Mouse (Mus musculus): ENCODE data around the gene Zfp775. TPM values are rescaled to one million over a fixed set of nuclear protein-coding genes. Genes with fewer than 3 reads are reported as not detected.

The Zfp775 gene
- polyA plus RNA-seq, 1 experiment from 2014 or later: 11.1 TPM

DNA sequence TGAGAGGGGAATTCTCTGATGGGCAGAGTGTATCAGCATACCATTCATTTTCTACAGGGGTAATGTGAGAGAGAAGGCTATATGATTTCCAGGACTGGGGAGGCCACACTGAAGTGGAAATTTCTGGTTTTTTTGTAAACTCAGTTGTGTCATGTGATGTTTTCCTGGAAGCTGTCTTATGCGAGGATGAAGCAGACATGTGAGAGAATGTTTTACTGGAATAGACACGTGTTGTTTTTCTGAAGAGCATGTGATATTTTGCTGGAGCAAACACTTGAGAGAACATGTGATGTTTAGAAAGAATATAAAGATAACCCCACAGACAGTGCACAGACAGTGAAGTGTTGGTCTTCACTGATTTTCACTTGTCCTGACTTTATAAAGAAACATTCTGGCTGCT lies 36.7 kb downstream of the Zfp775 start:
- DNase-seq (ENCODE audit: extremely low spot score, low spot score): no peak
- no peak overlapping the region for H3K27ac ChIP-seq
- WGBS: 80% methylated on average over 2 of the region's 2 CpGs

DNA sequence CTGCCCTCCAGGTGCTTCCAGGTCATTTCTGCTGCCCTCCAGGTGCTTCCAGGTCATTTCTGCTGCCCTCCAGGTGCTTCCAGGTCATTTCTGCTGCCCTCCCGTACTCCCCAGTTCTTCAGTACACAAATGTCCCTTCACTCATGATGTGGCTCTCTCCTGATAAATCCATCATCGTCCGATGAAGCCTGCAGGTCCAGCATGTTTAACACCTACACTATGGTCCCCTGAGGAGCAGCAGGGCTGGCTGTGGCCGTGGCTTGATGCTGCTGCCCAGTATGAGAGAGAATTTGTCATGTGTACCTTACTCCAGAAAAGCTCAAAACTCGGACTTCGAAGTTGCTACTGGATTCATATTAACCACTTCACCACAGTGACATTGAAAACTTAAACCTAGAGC lies 39.5 kb downstream of the Zfp775 start:
- DNase-seq (ENCODE audit: extremely low spot score, low spot score): no peak
- WGBS: 80% methylated on average over 6 of the region's 6 CpGs
- Histone ChIP-seq H3K4me3 (no peak overlapping the region), H3K4me1 (peaks cover 11% of the 10 kb centered on the region), H3K27ac (no peak overlapping the region), H3K36me3 (replicated peaks) (no peaks in the 10 kb centered on the region), H3K27me3 (ENCODE audit: poor library complexity, severe bottlenecking) (no peaks in the 10 kb centered on the region), H3K9me3 (no peaks in the 10 kb centered on the region)

More for the DNA sequence above, 36.7 kb downstream of the Zfp775 start:
- peaks cover 15% of the 10 kb centered on the region for H3K4me1 ChIP-seq
- no peaks in the 10 kb centered on the region for H3K36me3 ChIP-seq (replicated peaks)
- H3K4me3 ChIP-seq: no peak overlapping the region
- H3K27me3 ChIP-seq (ENCODE audit: poor library complexity, severe bottlenecking): no peaks in the 10 kb centered on the region
- H3K9me3 ChIP-seq: no peaks in the 10 kb centered on the region

DNA sequence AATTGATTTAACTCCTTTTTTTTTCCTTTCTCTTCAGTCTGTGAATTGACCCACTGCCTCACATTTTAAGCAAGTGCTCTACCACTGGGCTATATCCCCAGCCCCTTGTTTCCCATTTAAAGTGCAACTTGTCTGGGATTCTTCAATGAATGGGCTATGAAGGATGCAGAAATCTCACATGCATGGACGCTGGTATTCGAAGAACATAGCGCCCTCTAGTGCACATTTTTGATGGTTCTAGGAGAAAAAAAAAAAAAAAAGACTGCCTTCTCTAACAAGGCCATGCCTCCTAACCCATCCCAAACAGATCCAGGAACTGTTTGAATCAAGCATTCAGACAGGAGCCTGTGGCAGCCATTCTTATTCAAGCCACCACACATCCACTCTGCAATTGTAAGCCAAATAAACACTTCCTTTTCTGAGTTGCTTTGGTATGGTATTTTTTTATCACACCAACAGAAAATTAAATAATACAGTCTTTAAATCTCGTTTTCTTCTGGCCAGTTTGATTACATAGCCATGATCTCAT lies 41.0 kb downstream of the Zfp775 start:
- Histone ChIP-seq H3K9me3 (no peaks in the 10 kb centered on the region), H3K27me3 (ENCODE audit: poor library complexity, severe bottlenecking) (no peaks in the 10 kb centered on the region), H3K36me3 (replicated peaks) (no peaks in the 10 kb centered on the region), H3K4me3 (no peak overlapping the region), H3K27ac (no peak overlapping the region), H3K4me1 (no peaks in the 10 kb centered on the region)
- no peak for DNase-seq (ENCODE audit: extremely low spot score, low spot score)
- 23% methylated on average over 4 of the region's 4 CpGs for WGBS

DNA sequence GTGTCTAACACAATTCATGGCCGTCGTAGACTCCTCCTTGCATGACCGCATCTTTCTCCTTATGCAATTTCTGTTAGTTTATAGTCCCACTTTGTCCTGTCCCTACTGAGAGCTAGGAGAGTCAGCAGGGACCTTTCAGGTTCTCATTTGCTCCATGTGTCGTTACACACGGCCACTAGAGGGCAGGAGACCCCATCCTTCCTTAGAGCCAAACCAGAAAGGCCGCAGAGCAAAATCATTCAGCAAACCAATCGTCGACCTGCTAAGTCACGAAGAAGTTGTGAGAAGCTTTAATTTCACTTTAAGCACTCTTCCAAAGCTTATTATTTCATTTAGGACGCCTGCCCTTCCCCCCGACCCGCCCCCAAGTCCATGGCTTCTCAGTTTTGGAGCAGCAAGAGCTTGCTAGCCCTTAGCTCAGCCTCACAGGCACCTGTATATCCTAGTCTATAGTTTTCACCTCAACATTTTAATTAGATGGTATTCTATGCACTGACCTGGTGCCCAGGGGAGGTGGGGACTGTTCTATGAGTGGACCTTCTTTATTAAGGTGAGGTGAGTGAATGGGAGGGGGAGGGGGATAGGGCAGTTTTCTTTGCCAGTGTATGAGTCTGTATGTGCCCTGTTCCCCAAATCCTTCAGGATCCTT lies 43.9 kb downstream of the Zfp775 start:
- Histone ChIP-seq H3K9me3 (no peaks in the 10 kb centered on the region), H3K4me1 (no peaks in the 10 kb centered on the region), H3K36me3 (replicated peaks) (no peaks in the 10 kb centered on the region), H3K4me3 (no peak overlapping the region), H3K27ac (no peak overlapping the region), H3K27me3 (ENCODE audit: poor library complexity, severe bottlenecking) (no peaks in the 10 kb centered on the region)
- DNase-seq (ENCODE audit: extremely low spot score, low spot score): peak; percentile 61
- WGBS: 20% methylated on average over 12 of the region's 12 CpGs

DNA sequence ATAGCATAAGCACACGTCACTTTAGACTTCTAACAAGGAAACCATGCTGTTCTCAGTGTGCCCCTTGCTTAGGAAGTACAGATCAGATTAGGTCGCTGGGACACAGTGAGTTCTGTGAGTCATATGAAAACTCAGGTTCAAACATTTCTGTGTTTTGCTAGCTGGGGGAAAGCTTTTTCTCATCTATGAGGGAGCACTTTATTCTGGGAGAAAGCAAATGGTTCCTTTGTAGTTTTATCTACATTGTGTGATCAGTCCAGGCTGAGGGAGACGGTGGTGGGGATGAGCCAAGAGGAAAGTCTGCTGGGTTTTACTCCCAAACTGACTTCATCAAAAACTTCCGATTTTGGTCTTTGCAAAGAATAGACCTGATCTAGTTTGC lies 44.4 kb downstream of the Zfp775 start:
- no peaks in the 10 kb centered on the region for H3K4me1 ChIP-seq
- H3K9me3 ChIP-seq: no peaks in the 10 kb centered on the region
- no peak overlapping the region for H3K27ac ChIP-seq
- no peak overlapping the region for H3K4me3 ChIP-seq
- no peaks in the 10 kb centered on the region for H3K36me3 ChIP-seq (replicated peaks)
- no peak for DNase-seq (ENCODE audit: extremely low spot score, low spot score)
- no peaks in the 10 kb centered on the region for H3K27me3 ChIP-seq (ENCODE audit: poor library complexity, severe bottlenecking)
- 83% methylated on average over 4 of the region's 4 CpGs for WGBS

DNA sequence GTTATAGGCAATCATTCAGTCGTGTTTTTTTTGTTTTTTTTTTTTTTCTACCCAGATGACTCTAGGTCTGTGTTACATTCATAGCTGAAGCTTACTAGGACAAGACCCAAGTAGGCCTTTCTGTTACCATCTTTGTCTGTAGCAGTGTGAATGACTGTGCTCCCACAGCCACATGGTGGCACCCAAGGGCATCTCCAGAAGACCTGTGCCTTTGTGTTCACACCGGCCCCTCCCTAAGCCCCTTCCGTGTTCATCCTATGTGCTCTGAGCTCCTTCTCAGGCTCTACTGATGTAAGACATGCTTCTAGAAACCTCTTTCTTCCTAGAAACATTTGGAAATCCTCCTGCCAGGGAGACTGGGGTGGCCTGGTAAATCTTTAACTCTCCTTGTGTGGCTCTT lies 45.1 kb downstream of the Zfp775 start, which contains the start of gene Gimap8:
TSS of gene Gimap8 (plus strand) at position 240 of the 400 bp plus-strand sequence.
- DNase-seq (ENCODE audit: extremely low spot score, low spot score): no peak
- Histone ChIP-seq H3K4me1 (no peaks in the 10 kb centered on the region), H3K4me3 (no peak within 1 kb of the TSS), H3K27me3 (ENCODE audit: poor library complexity, severe bottlenecking) (no peaks in the 10 kb centered on the region), H3K9me3 (no peaks in the 10 kb centered on the region), H3K36me3 (replicated peaks) (no peaks in the 10 kb centered on the region), H3K27ac (no peak within 1 kb of the TSS)
- 55% methylated on average over 3 of the region's 3 CpGs for WGBS

DNA sequence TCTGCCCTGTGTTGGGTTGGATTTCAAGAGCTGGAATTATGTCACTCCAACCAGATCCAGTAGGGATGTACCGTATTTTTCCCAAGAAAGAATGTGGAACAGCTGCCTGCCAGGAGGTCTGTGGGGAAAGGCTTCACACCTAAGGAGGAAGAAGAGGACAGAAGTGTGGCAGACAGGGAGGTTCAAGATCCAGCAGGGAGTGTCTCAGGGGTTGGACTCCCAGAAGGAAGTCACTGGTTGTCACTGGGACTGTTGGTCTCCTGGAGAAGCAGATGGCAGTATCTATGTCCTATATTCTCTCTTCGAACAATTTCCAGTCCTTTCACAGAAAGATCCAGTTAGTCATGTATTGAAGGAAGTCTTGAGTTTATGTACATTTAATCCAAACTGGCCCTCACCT lies 45.7 kb downstream of the Zfp775 start:
- H3K27me3 ChIP-seq (ENCODE audit: poor library complexity, severe bottlenecking): no peaks in the 10 kb centered on the region
- 83% methylated on average over 2 of the region's 2 CpGs for WGBS
- H3K4me1 ChIP-seq: no peaks in the 10 kb centered on the region
- no peak overlapping the region for H3K27ac ChIP-seq
- no peak overlapping the region for H3K4me3 ChIP-seq
- DNase-seq (ENCODE audit: extremely low spot score, low spot score): no peak
- no peaks in the 10 kb centered on the region for H3K9me3 ChIP-seq
- H3K36me3 ChIP-seq (replicated peaks): no peaks in the 10 kb centered on the region

DNA sequence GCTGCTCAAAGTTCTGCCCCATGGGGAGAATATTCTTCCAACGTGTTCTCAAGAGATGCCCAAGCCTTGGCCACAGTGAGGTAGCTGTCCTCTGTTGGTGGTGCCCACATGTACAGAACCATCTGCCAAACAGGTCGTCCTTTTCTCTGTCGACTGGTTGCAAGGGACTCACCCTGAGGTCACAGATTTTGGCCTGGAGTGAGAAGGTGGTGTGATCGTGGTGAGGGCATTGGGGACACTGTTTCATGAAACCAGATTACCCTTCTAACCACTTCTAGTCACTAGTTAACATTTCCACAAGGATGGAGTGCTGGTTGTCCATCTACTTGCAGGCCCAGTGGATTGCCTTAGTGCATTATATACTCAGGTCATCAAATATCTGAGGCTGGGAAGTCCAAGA lies 46.9 kb downstream of the Zfp775 start:
- DNase-seq (ENCODE audit: extremely low spot score, low spot score): no peak
- H3K4me3 ChIP-seq: no peak overlapping the region
- no peak overlapping the region for H3K27ac ChIP-seq
- no peaks in the 10 kb centered on the region for H3K4me1 ChIP-seq
- no peaks in the 10 kb centered on the region for H3K9me3 ChIP-seq
- H3K27me3 ChIP-seq (ENCODE audit: poor library complexity, severe bottlenecking): no peaks in the 10 kb centered on the region
- no peaks in the 10 kb centered on the region for H3K36me3 ChIP-seq (replicated peaks)
- WGBS: 87% methylated on average over 4 of the region's 4 CpGs

DNA sequence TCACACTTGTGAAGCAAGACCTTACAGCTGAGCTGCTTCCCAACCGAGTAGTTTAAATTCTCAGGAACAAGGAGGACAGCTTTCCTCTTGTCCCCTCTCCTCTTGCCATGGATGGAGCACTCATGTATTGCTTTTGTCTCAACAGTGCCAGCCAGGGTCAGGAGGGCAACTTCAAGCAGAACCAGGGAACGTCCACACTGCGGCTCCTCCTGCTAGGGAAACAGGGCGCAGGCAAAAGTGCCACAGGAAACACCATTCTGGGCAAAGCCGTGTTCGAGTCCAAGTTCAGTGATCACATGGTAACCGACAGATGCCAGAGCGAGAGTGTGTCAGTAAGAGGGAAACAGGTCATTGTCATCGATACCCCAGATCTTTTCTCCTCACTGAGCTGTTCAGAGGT lies 48.2 kb downstream of the Zfp775 start:
- Histone ChIP-seq H3K27ac (no peak overlapping the region), H3K4me1 (no peaks in the 10 kb centered on the region), H3K27me3 (ENCODE audit: poor library complexity, severe bottlenecking) (no peaks in the 10 kb centered on the region), H3K9me3 (no peaks in the 10 kb centered on the region), H3K36me3 (replicated peaks) (no peaks in the 10 kb centered on the region), H3K4me3 (no peak overlapping the region)
- 91% methylated on average over 9 of the region's 9 CpGs for WGBS
- no peak for DNase-seq (ENCODE audit: extremely low spot score, low spot score)

DNA sequence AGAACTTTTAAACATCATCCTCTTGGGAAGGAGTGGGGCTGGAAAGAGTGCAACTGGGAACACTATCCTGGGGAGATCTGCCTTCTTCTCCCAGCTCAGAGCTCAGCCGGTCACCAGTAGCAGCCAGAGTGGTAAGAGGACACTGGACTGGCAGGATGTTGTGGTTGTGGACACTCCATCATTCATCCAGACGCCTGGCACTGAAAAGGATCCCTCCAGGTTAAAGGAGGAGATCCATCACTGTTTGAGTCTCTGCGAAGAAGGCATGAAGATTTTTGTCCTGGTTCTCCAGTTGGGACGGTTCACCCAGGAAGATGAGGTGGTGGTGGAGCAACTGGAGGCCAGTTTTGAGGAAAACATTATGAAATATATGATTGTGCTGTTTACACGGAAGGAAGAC lies 56.9 kb downstream of the Zfp775 start:
- no peak overlapping the region for H3K27ac ChIP-seq
- no peaks in the 10 kb centered on the region for H3K4me1 ChIP-seq
- no peaks in the 10 kb centered on the region for H3K36me3 ChIP-seq (replicated peaks)
- 83% methylated on average over 5 of the region's 5 CpGs for WGBS
- H3K9me3 ChIP-seq: no peaks in the 10 kb centered on the region
- H3K27me3 ChIP-seq (ENCODE audit: poor library complexity, severe bottlenecking): no peaks in the 10 kb centered on the region
- H3K4me3 ChIP-seq: no peak overlapping the region
- DNase-seq (ENCODE audit: extremely low spot score, low spot score): no peak

DNA sequence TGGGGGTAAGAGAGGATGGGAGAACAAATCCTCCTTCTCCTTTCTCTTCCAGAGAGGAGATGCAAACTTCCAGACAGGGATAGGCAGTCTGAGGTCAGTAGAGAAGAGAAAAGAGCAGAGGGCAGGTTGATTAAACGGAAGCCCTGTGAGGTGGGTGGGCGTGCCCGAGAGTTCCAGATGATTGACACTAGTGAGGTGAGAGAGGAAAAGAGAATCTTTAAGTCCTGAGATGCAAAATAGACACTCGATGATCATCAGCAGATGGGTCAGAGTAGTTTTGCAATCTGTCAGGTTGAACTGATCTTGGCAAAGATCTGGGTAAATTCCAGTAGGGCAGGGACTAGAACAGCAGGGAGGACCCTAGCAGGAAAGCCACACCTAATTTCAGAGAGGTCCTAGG lies 62.9 kb downstream of the Zfp775 start:
- no peak overlapping the region for H3K27ac ChIP-seq
- H3K4me1 ChIP-seq: no peaks in the 10 kb centered on the region
- WGBS: 88% methylated on average over 4 of the region's 4 CpGs
- H3K4me3 ChIP-seq: no peak overlapping the region
- H3K36me3 ChIP-seq (replicated peaks): no peaks in the 10 kb centered on the region
- DNase-seq (ENCODE audit: extremely low spot score, low spot score): no peak
- no peaks in the 10 kb centered on the region for H3K9me3 ChIP-seq
- H3K27me3 ChIP-seq (ENCODE audit: poor library complexity, severe bottlenecking): no peaks in the 10 kb centered on the region

DNA sequence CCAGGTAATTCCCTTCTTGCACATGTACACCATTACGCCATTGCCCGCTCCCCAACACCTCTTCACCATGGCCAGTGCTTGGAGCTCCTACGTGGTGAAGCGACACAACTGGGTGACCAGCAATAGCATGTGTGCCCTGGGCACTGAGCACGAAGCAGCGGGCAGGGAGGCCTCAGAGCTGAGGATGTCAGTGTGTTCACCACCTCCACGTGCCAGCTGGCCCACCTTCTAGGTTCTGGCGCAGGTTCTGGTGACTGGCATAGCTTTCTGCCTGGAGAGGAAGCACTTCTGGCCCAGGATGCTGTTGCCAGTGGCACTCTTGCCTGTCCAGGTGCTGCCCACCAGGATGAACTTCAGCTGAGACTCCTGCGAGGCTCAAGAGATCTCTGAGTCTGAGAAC lies 63.6 kb downstream of the Zfp775 start:
- 91% methylated on average over 9 of the region's 9 CpGs for WGBS
- no peaks in the 10 kb centered on the region for H3K4me1 ChIP-seq
- H3K27me3 ChIP-seq (ENCODE audit: poor library complexity, severe bottlenecking): no peaks in the 10 kb centered on the region
- H3K27ac ChIP-seq: no peak overlapping the region
- H3K9me3 ChIP-seq: no peaks in the 10 kb centered on the region
- DNase-seq (ENCODE audit: extremely low spot score, low spot score): no peak
- no peak overlapping the region for H3K4me3 ChIP-seq
- no peaks in the 10 kb centered on the region for H3K36me3 ChIP-seq (replicated peaks)

DNA sequence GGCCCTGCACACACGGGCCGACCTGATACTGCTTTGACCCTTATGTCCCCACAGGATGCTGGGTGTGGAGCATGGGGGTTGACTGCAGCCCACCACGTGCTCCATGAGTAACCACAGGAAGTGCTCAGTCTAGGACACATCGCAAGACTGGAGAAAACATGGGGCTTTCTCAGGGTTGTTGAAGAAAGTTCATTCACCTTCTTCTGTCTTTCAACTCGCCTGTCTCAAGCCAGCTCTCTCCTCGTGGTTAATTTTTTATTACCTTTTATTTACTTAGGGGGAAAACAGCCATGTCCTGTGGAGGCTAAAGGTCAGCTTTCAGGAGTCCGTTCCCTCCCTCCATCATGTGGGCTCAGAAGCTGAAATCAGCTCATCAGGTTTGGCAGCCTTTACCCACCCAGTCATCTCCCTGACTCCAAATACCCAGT lies 64.3 kb downstream of the Zfp775 start:
- no peaks in the 10 kb centered on the region for H3K9me3 ChIP-seq
- no peak for DNase-seq (ENCODE audit: extremely low spot score, low spot score)
- no peak overlapping the region for H3K4me3 ChIP-seq
- no peaks in the 10 kb centered on the region for H3K4me1 ChIP-seq
- WGBS: 75% methylated on average over 7 of the region's 7 CpGs
- no peaks in the 10 kb centered on the region for H3K27me3 ChIP-seq (ENCODE audit: poor library complexity, severe bottlenecking)
- no peaks in the 10 kb centered on the region for H3K36me3 ChIP-seq (replicated peaks)
- H3K27ac ChIP-seq: no peak overlapping the region

DNA sequence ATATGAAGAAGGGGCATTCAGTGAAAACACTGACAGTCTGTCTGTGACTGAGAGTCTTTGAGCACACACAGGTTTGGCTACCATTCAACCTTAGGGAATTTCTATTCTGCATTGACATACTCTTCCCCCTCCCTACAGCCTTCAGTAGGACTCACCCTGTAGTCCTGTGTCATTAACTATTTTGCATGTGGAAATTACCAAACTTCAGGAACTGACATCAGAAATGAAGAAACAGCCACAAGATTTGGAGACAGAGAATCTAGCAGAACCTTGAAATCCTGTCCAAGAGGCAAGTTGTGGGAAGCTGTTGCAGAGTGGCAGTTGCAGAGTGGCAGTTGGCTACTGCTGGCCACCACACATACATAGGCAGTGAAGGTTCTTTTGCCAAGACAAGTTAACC lies 66.2 kb downstream of the Zfp775 start:
- Histone ChIP-seq H3K4me1 (no peaks in the 10 kb centered on the region), H3K9me3 (no peaks in the 10 kb centered on the region), H3K36me3 (replicated peaks) (no peaks in the 10 kb centered on the region), H3K27me3 (ENCODE audit: poor library complexity, severe bottlenecking) (no peaks in the 10 kb centered on the region), H3K4me3 (no peak overlapping the region), H3K27ac (no peak overlapping the region)
- DNase-seq (ENCODE audit: extremely low spot score, low spot score): no peak
